Mouse (Mus musculus) R1 (cell line): ENCODE results near the gene Tchp.

Experiments
- DNase-seq: peaks from one replicate; pipeline ENCODE4 v3.0.0-alpha.2; 2018; ENCODE audit warnings: low read depth, low spot score

Tchp gene

GRCm38 (mm10) chr5:114707265-114708068 lies at the start of gene Tchp:
Tchp (plus strand) TSS chr5:114707760.
- DNase-seq: peak; percentile 97

GRCm38 (mm10) chr5:114658255-114658654 lies 49.3 kb upstream of the Tchp start, which contains the start of gene Trpv4:
Trpv4 (minus strand) TSS chr5:114658421.
- DNase-seq: no peak

GRCm38 (mm10) chr5:114661029-114661428 lies 46.5 kb upstream of the Tchp start:
- no peak for DNase-seq

GRCm38 (mm10) chr5:114664139-114664538 lies 43.4 kb upstream of the Tchp start:
- peak; percentile 49 for DNase-seq

- DNase-seq: peak; percentile 44
Measured at GRCm38 (mm10) chr5:114664750-114665149, 42.8 kb upstream of the Tchp start.

GRCm38 (mm10) chr5:114666659-114667058 lies 40.9 kb upstream of the Tchp start:
- no peak for DNase-seq

- peak; percentile 95 for DNase-seq
Measured at GRCm38 (mm10) chr5:114667228-114667856, 40.2 kb upstream of the Tchp start.

GRCm38 (mm10) chr5:114669014-114669413 lies 38.5 kb upstream of the Tchp start:
- no peak for DNase-seq

GRCm38 (mm10) chr5:114673114-114673513 lies 34.4 kb upstream of the Tchp start:
- peak; percentile 43 for DNase-seq

GRCm38 (mm10) chr5:114674594-114674993 lies 33.0 kb upstream of the Tchp start:
- peak; percentile 58 for DNase-seq

- DNase-seq: no peak
Measured at GRCm38 (mm10) chr5:114679841-114680591, 27.5 kb upstream of the Tchp start.

- DNase-seq: no peak
Measured at GRCm38 (mm10) chr5:114680676-114681285, 26.8 kb upstream of the Tchp start.

- no peak for DNase-seq
Measured at GRCm38 (mm10) chr5:114681717-114682116, 25.8 kb upstream of the Tchp start.

- no peak for DNase-seq
Measured at GRCm38 (mm10) chr5:114685986-114686385, 21.6 kb upstream of the Tchp start.

GRCm38 (mm10) chr5:114686726-114687210 lies 20.8 kb upstream of the Tchp start:
- DNase-seq: no peak

- DNase-seq: peak; percentile 84
Measured at GRCm38 (mm10) chr5:114687901-114688300, 19.7 kb upstream of the Tchp start.

GRCm38 (mm10) chr5:114688703-114689102 lies 18.9 kb upstream of the Tchp start:
- no peak for DNase-seq

- DNase-seq: peak; percentile 67
Measured at GRCm38 (mm10) chr5:114689700-114690366, 17.7 kb upstream of the Tchp start.

GRCm38 (mm10) chr5:114690633-114691567 lies 16.7 kb upstream of the Tchp start, which contains the start of gene Gltp:
Gltp (minus strand) TSS chr5:114690984.
- peak; percentile 95 for DNase-seq

GRCm38 (mm10) chr5:114695775-114696174 lies 11.8 kb upstream of the Tchp start:
- peak; percentile 47 for DNase-seq
